Mouse (Mus musculus) adrenal gland, postnatal 36 days (tissue): ENCODE results near the gene A530084C06Rik. TPM values are rescaled to one million over a fixed set of nuclear protein-coding genes. Genes with fewer than 3 reads are reported as not detected.

ENCODE experiments used
- DNase-seq, 2 experiments: peaks; one replicate each; pipeline ENCODE4 v3.0.0; 2021; ENCODE audit warnings: mixed read lengths in 1 of 2
- long read RNA-seq, 2 experiments: library from polyadenylated mRNA; stranded (forward); transcript quantifications; one replicate each; pipeline ENCODE4 v2.0.0; 2021; ENCODE audit warnings: borderline sequencing depth in 2 of 2
- total RNA-seq, 2 experiments: library from RNA; stranded (reverse); gene quantifications; 2 replicates each; pipeline ENCODE4 v1.2.3; 2021

The A530084C06Rik gene
- not detected for total RNA-seq
- long read RNA-seq, experiment 1 = 0 reads
- long read RNA-seq, experiment 2 = 0 reads

DNA sequence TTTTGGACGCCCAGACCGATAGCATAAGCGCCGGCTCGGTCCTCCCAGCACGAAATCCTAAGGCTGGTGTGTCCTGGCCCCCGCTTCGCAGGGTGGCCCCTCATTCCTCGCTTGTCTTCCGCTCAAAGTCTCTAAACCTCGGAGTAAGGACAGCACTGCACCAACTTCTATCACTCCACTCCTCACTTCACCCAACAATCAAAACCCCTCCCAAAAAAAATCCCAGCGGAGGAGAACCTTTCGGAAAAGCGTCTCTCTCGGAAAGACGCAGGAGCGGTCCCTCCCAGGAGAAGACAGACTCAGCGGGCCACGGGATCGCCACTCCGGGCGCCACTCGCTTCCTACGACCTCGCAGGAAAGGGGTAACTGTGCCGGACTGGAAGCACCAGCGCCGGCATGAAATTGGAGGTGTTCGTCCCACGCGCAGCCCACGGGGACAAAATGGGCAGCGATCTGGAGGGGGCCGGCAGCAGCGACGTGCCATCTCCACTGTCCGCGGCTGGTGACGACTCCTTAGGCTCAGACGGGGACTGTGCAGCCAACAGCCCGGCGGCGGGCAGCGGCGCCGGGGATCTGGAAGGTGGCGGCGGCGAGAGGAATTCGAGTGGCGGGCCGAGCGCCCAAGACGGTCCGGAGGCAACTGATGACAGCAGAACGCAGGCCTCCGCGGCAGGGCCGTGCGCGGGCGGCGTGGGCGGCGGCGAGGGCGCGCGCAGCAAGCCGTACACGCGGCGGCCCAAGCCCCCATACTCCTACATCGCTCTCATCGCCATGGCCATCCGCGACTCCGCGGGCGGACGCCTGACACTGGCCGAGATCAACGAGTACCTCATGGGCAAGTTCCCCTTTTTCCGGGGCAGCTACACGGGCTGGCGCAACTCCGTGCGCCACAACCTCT, at the start of gene A530084C06Rik:
Gene A530084C06Rik (minus strand): TSS at position 813 of the 898 bp plus-strand sequence.
- peak; percentile 41 to 45 for DNase-seq

DNA sequence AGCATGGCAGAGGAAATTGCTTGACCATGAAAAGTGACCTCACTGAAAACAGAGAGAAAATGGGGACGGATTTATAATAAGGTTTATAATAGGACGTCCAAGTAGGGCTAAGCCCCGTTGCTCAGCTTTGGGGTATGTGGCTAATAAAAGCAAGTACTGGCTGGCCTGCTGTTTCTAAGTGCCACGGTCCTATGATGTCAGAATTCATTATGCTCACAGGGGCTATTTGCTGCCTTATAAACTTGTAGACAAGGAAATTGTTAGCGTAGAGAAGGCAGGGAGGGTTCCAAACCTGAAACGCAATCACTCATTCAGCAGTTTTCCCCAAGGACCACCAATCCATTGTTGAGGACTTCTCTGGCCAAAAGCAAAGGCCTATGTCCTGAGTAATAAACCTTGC, 44.8 kb upstream of the A530084C06Rik start:
- DNase-seq = no peak

DNA sequence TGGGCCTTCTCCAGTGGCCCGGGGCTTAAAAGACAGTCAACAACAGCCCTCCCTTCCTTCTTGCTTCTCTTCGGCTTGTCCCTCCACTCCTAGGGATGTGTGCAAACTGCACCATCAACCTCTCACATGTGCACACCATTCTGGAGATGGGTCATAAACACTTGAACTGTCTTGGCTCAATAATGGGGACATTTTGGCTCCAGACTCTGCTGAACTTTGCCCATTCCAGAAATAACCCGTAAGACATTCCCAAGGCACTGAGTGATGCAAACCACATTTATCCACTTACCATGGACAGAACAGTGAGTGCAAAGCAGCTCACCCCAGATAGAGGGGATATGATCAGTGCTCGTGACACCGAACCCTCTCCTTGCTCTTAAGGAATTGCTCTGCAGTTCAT, 40.4 kb upstream of the A530084C06Rik start:
- DNase-seq = no peak

DNA sequence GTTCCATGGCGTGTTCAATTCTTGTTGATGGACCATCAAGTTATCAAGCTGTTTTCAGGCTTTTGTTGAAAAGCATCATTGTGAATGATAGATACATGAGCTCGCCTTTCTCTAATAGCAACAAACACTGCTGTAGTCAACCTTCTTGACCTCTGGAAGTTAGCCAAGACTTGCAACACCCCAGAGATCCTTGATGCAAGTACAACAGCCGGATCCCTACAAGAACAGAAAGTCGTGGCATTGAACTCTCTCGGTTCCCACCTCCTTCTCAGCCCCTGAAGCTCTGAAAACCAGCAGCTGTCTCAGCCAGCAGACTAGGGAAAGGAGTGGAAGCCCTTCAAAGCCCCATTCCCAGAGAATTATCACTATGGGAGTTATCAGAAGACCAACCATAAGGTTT, 28.2 kb upstream of the A530084C06Rik start:
- DNase-seq = peak; percentile 27 to 31

DNA sequence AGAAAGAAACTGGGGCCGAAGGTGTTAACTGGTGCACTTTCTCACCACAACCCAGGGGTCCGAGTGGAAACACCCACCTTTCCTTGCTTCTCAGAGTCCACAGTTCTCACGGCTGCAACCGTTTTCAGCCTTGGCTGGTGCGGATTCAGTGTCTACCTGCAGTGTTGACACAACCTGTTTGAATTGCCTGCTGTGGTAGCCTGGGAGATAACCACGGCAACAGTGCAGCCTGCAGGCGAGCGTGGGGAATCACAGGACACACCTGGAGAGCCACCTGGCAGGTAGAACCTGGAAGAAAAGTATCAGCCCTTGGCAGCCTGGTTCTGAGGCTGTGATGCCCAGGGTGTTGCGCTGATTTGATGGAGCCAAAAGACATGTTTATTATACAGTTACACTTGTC, 20.7 kb upstream of the A530084C06Rik start:
- no peak for DNase-seq

DNA sequence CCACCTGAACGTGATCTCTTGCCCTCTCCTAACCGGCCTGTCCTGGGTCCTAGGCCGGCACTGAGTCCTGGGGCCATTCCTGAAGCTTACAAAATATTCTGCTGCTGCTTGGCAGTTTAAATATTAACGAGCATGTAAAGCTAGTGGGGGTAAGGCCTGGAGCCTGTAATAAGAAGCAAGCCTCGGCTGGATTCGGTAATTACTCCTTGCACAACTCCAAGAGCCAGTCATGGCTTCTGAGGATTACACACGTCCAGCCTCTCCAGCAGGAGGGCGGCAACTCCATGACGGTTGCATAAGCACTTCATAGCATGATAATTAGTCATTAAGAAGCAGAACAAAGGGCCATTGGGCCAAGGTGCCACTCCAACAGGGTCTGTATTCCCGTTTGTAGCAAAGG, 19.3 kb upstream of the A530084C06Rik start:
- DNase-seq = no peak

DNA sequence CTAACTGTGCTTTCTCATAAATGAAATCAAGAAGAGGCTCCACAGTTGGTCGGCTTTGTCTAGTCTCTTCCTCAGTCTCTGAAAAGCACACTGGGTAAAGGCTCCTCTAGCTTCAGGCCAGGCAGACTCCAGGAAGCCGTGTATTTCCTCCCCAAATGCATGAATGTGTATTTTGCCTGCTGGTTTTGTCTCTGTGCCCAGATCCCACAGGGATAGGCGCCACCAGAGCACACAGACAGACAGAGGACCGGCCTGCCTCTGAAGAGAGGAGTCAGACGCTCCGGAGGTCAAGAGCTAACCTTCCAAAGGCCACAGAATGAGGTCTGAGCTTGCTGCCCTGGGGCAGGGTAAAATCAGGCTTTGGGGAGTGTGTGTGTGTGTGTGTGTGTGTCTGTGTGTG, 18.4 kb upstream of the A530084C06Rik start:
- no peak for DNase-seq

DNA sequence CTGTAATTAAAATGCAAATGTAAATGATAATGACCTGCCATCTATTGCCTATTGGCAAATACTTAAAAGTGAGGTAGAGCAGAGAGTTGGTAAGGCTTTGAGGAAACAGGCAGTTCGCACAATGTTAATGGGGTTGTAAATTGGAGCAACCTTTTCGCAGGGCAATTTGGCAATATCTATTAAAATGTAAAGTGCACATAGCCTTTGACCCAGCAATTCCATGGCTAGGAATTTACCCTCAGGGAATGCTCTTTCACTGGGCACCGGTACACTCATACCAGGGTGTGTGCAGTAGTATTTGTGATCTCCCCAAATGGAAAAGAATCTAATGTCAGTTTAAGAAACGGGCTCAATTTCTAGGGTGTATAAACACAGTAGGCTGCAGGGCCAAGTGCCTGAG, 17.6 kb upstream of the A530084C06Rik start:
- no peak for DNase-seq

DNA sequence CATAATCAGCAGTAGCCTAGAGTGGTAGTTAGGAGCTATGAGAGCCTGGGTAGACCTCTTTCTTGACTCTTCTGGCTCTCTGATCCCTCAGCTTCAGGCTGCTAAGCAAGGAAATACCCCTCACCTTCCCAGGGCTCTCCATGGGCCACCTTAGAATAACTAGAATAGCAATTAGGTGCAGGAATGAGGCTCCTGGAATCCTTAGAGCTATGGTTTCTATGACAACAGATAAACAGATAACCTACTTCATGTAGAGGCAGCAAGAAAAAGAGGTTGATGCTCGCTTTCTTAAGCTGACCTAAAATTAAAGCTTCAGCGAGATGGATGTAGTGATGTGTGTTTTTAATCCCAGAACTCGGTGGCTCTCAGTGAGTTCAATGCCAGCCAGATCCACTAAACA, 15.5 kb upstream of the A530084C06Rik start:
- DNase-seq = no peak

DNA sequence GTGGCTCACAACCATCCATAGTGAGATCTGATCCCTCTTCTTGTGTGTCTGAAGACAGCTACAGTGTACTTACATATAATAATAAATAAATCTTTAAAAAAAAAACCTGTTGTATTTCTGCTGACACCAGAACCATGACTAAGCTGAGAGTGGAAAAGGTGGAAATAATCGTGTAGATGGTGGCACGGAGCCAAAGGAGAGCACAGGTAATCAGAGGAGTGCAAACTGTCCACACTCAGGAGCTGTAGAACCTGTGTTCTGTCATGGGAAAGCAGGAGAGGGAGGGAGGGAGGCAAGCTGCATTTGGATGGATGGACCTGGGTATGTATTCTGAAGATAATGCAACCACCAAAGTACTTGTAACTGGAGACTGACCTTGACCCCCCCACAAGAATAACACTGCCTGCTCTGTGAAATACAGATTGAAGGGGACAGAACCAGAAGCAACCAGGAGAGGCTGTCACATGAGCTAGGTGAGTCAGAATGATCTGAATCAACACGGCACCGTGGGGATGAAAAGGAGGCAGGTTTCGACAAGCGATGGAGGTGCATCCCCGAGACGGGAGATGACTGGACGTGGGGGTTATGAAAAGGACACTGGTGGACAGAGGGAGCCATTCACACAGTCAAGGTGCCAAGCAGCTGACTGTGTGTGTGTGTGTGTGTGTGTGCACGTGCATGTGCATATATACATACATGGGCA, 13.8 kb upstream of the A530084C06Rik start:
- no peak for DNase-seq

DNA sequence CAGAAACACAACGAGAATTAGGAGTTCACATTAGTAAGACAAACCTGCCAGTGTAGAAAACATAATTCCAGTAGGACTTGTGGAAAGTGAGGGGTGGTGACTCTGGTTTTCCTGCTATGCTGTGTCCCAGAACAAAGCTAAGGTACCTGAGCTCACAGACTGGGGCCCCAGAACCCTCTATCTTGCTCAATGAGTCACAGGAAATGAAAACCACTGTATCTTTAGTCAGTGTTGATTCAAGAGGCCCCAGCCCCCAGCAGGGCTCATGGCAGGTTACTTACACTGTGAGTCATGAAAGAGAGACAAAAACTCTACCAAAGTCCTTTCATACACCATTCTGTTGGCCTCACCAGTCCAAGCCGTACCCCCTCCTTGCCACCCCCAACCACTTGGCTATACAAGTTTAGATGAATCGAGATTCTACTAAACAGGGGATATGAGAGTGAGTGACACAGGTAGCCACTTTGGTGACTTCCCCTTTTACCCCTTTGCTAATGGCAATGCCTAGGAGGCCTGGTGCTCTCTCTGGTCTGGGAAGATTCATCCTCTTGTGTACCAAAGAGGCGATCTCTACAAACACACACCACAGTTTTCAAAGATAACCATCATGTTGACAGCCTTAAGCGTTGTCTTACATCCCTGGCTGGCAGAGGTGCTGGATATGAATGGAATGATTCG, 8.6 kb upstream of the A530084C06Rik start:
- no peak for DNase-seq

DNA sequence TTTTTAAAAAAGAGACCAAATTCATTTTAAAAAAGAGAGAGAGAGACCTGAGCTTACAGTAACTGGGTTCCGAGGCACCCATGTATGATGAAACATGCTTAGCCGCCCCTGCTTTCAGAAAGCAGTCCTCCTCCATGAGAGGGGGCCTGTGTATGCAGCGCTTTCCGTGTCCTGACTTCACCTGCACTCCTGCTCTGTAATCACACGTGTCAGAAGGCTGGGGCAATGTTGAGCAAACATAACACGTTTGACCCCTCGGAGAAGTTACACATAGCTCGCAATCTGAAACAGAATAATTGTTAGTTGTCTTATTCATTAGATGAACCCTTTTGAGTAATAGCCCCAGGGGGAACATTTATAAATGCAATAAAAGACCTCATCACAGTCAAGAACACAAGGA, 8.0 kb upstream of the A530084C06Rik start:
- no peak for DNase-seq

DNA sequence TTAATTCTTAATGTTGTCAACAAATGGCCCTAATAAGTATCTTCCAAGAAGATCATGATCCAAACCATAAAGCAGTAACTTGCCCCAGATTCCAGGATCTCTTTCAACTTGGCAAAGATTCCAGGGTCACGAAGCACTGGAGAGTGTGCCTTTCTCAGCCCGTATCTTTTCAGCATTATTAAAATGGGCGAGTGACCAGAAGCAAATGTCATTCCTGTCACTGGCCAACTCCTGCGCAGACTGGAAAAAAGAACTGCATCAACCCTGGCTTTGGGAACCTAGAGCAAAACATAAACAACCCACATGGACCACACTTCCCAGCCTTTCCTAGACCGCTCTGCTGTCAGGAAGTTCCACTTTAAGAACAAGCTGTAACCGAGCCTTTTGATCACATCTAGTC, 5.3 kb upstream of the A530084C06Rik start:
- DNase-seq = peak; percentile 20 to 31

DNA sequence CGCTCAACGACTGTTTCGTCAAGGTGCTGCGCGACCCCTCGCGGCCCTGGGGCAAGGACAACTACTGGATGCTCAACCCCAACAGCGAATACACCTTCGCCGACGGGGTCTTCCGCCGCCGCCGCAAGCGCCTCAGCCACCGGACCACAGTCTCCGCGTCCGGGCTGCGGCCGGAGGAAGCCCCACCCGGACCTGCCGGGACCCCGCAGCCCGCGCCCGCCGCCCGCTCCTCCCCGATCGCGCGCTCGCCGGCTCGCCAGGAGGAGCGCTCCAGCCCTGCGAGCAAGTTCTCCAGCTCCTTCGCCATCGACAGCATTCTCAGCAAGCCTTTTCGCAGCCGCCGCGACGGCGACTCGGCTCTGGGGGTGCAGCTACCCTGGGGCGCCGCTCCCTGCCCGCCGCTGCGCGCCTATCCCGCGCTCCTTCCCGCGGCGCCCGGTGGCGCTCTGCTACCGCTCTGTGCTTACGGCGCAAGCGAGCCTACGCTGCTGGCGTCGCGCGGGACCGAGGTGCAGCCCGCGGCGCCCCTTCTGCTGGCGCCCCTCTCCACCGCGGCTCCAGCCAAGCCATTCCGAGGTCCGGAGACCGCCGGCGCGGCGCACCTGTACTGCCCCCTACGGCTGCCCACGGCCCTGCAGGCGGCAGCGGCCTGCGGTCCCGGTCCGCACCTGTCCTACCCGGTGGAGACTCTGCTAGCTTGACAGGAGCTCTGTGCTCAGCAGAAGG, 449 bp upstream of the A530084C06Rik start:
- peak; percentile 74 to 82 for DNase-seq

DNA sequence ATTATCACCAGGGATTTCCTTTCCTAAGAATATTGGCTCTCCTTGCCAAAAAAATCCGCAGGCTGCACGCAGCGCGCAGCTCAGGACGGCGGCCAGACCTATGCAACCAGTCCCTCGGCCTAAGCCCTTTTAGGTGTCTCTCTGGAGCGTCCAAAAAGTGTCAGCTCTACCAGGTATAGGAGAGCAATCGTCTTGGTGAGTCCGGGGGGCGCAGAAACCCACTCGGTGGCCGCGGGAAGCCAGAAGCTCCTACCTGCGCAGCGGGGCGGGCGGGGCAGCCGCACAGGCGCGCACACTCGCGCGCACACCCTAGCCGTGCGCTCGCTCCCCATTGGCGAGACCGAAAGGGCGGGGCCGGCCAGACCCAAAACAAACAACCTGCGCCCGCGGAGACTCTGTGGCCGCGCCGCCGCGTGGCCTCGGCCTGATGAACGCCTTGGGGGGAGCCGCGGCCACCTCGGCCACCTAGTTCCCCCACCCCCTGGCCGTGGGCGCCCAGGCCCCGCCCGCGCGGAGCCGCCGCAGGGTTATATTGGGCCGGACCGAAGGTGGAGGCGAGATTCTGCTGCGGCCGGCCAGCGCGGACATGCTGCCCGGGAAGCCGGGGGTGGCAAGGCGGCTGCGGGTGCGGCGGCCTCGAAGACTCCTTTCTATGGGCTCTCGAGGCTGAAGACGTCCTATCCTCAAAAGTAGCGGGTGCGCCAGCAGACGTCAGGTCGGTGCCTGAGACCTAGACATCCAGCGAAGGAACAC, 1.2 kb downstream of the A530084C06Rik start:
- peak; percentile 78 to 79 for DNase-seq

DNA sequence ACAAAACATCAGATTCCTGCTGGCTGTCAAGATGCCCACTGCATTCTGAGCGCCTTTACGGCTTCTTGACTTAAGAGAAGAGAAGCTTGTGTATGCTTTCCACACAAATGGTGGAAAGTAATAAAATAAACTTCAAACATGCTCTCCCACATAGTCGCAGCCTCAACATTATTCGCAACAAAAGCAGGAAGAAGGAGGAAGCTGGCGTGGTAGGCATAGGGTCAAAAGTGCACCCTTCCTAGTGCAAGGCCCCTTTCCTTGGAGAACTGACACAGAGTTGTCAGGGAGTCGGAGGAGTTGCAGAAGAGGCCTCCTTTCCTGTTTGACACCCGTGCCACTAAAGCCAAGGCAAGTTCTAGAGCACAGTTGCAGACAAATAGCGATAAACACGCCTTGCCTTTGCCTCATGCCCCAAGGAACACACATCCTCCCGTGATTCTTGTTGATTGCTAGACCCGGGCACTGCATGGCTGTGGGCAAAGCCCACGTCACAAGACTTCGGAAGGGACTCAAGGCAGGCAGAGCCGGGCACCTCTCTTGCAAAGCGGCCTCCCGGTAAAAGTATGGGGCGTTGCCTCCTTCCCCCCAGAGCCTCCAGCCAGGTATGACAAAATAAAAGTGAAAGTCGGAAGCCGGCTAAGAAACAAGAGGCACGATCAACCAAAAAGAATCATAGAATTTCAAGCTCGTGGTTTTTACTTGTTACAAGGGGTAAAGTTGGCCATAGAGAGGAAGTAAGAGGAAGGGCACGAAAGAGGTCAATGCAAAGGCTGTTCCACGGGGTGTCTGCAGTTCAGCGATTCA, 2.0 kb downstream of the A530084C06Rik start:
- no peak for DNase-seq

DNA sequence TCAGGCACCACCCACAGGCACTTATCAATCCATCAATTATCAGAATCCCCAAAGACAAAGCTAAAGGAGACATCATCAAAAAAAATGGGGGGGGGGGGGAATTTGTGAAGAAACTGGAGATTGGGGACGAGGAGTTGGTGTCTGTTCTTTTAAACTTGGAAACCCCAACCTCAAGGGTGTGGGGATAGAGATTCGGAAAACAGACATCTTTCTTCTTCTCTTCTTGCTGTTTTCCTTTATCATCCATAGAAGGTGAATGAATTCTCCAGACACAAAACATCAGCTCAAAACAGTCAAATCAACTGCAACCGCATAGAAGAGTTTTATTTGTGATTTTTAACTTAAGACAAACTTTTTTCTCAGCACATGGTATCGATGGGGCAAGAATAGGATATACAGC, 3.3 kb downstream of the A530084C06Rik start, which contains the start of gene Foxq1:
Gene Foxq1 (plus strand): TSS at position 301 of the 400 bp plus-strand sequence.
- no peak for DNase-seq

DNA sequence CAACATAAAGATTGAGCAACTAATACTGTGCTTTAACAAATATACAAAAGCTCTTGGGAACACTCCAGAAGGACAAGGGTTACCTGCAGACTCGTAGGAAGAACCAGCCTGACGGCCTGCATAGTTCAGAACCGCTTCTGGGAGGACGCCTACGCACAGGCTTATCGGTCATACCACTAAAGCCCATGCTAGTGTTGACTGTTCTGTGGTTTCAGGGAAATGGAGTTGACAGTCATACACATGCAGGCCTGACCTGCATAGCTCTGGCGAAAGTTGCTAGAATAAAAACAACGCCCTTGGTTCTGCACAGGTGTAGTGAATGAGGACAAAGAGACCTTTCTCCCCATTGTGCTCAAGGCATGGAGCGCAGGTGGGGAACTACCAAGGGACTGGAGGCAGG, 11.5 kb downstream of the A530084C06Rik start:
- no peak for DNase-seq

DNA sequence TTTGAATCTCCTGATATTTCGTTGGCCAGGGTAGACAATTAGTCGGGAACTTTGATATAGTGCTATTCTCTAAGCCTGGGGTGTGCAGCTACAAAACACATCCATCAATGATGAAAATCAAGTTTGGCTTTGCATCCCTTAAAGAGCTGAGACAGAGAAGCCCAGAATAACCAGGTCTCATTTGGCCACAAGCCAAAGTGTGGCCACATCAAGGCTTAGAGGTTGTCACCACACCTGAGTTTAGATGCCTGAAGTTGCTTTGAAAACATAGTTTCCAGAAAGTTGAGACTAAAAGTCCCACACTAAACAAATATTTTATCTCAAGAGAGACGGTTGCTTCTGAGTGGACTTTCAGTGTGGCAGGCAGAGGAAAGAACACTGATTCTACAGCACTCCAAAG, 11.9 kb downstream of the A530084C06Rik start:
- no peak for DNase-seq

DNA sequence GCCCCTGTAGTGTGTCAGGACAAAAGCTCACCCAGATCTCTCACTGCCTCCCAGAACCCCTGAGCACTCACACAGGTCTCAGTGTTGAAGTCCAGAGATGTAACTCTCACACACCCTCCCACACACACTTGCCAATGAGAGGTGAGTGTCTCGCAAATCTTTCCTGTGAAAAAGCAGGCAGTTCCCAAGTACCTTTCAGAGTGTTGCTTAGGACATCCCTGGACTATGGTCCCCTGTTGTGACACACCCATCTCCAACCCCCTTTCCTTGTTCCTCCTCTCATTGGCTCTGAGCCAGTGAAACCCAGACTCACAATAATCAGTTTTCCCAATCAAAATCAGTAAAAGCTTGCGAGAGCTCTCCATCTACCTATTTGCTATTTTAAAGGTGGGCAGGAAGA, 12.3 kb downstream of the A530084C06Rik start:
- DNase-seq = no peak
